Comparison of ENCODE assay signal across 23 mouse cellular contexts in genomic region chr9:63493746-63494145, GRCm38 (mm10).
"Had no signal": no experiment of that assay in that cellular context is flagged by ENCODE, and none has a peak within 500 bp of the region (broad histone marks: within the 10 kb centered on the region; RNA-seq: fewer than 3 reads in every experiment).

No protein-coding gene starts in this region.

- H3K4me1 ChIP-seq: lung, embryonic 15.5 days had no signal

- H3K9ac ChIP-seq: liver, postnatal 0 days; lung, embryonic 15.5 days; midbrain, embryonic 12.5 days; neural tube, embryonic 13.5 days; neural tube, embryonic 15.5 days had no signal

- H3K36me3 ChIP-seq: lung, embryonic 15.5 days; midbrain, embryonic 10.5 days; midbrain, embryonic 12.5 days; neural tube, embryonic 13.5 days; neural tube, embryonic 15.5 days had no signal

- DNase-seq: liver, postnatal 0 days; lung, adult 2 months; lung, postnatal 14 days; lung, postnatal 36 days; midbrain, embryonic 14.5 days; retina, postnatal 1 day; right cerebral cortex, adult 18-20 months; right cerebral cortex, postnatal 25 days; right cerebral cortex, postnatal 4 days; spleen, adult 18-20 months; thymus, adult 18-20 months; thymus, postnatal 14 days; thymus, postnatal 36 days had no signal

- H3K4me2 ChIP-seq: lung, embryonic 15.5 days; midbrain, embryonic 12.5 days; neural tube, embryonic 13.5 days; neural tube, embryonic 15.5 days had no signal

- H3K27me3 ChIP-seq: lung, embryonic 15.5 days; midbrain, embryonic 12.5 days; neural tube, embryonic 13.5 days had no signal

- H3K9me3 ChIP-seq: lung, embryonic 15.5 days; megakaryocyte, embryonic 14.5 days; midbrain, embryonic 10.5 days; midbrain, embryonic 12.5 days; neural tube, embryonic 13.5 days; neural tube, embryonic 15.5 days had no signal

- H3K27ac ChIP-seq: lung, embryonic 15.5 days; macrophage; midbrain, embryonic 10.5 days; midbrain, embryonic 12.5 days; neural tube, embryonic 13.5 days; neural tube, embryonic 15.5 days had no signal

- ATAC-seq: liver, postnatal 0 days; lung, postnatal 0 days; midbrain, embryonic 16.5 days had no signal

- H3K4me3 ChIP-seq: lung, embryonic 15.5 days; megakaryocyte, embryonic 14.5 days; midbrain, embryonic 10.5 days; midbrain, embryonic 12.5 days; myocyte; neural tube, embryonic 13.5 days; neural tube, embryonic 15.5 days had no signal
